Mouse (Mus musculus): ENCODE measurements around the gene Lpp. TPM values are rescaled to one million over a fixed set of nuclear protein-coding genes. Genes with fewer than 3 reads are reported as not detected.

Gene Lpp
- polyA plus RNA-seq, 1 experiment from 2014 or later, result 25.9 TPM

- H3K4me2 ChIP-seq (replicated peaks), result no peak overlapping the region
- WGBS, result 78% methylated on average over 1 of the region's 1 CpGs
These were observed 116.5 kb downstream of the Lpp start for GRCm38 (mm10) chr16:24509813-24510166.

GRCm38 (mm10) chr16:24513228-24513627, 119.9 kb downstream of the Lpp start:
- peaks cover 7% of the 10 kb centered on the region for H3K4me1 ChIP-seq
- H3K27ac ChIP-seq, result no peak overlapping the region
- no peak overlapping the region for H3K4me3 ChIP-seq
- H3K27me3 ChIP-seq, result no peaks in the 10 kb centered on the region
- WGBS, result 97% methylated on average over 4 of the region's 4 CpGs
- no peak overlapping the region for H3K4me2 ChIP-seq (replicated peaks)
- no peak for ATAC-seq (ENCODE audit: low FRiP score)
- no peak overlapping the region for H3K9ac ChIP-seq
- H3K36me3 ChIP-seq, result no peaks in the 10 kb centered on the region
- H3K9me3 ChIP-seq (replicated peaks), result no peaks in the 10 kb centered on the region

More at GRCm38 (mm10) chr16:24509813-24510166, 116.5 kb downstream of the Lpp start:
- ATAC-seq (ENCODE audit: low FRiP score), result no peak
- Histone ChIP-seq H3K4me3 (no peak overlapping the region), H3K27me3 (no peaks in the 10 kb centered on the region), H3K27ac (no peak overlapping the region), H3K9ac (no peak overlapping the region), H3K4me1 (peaks cover 12% of the 10 kb centered on the region), H3K9me3 (replicated peaks) (no peaks in the 10 kb centered on the region), H3K36me3 (no peaks in the 10 kb centered on the region)

- H3K4me3 ChIP-seq, result no peak overlapping the region
- no peak overlapping the region for H3K4me2 ChIP-seq (replicated peaks)
- H3K4me1 ChIP-seq, result 0 out of 2 replicates have a peak, but pooled peaks cover under 1% of the 10 kb centered on the region
- no peak for ATAC-seq (ENCODE audit: low FRiP score)
- WGBS, result 82% methylated on average over 11 of the region's 11 CpGs
- H3K9me3 ChIP-seq (replicated peaks), result no peaks in the 10 kb centered on the region
- no peaks in the 10 kb centered on the region for H3K27me3 ChIP-seq
- H3K9ac ChIP-seq, result no peak overlapping the region
- H3K36me3 ChIP-seq, result no peaks in the 10 kb centered on the region
- no peak overlapping the region for H3K27ac ChIP-seq
These were observed 121.8 kb downstream of the Lpp start for GRCm38 (mm10) chr16:24514802-24515727.

GRCm38 (mm10) chr16:24516993-24517392, 123.7 kb downstream of the Lpp start:
- H3K36me3 ChIP-seq, result no peaks in the 10 kb centered on the region
- ATAC-seq (ENCODE audit: low FRiP score), result no peak
- WGBS, result 86% methylated on average over 3 of the region's 3 CpGs

GRCm38 (mm10) chr16:24517501-24518042, 124.3 kb downstream of the Lpp start:
- no peak overlapping the region for H3K27ac ChIP-seq
- no peaks in the 10 kb centered on the region for H3K27me3 ChIP-seq
- H3K4me2 ChIP-seq (replicated peaks), result no peak overlapping the region
- H3K36me3 ChIP-seq, result no peaks in the 10 kb centered on the region
- ATAC-seq (ENCODE audit: low FRiP score), result no peak
- no peaks in the 10 kb centered on the region for H3K9me3 ChIP-seq (replicated peaks)
- no peaks in the 10 kb centered on the region for H3K4me1 ChIP-seq
- no peak overlapping the region for H3K9ac ChIP-seq
- H3K4me3 ChIP-seq, result no peak overlapping the region
- WGBS, result 59% methylated on average over 9 of the region's 9 CpGs

More at GRCm38 (mm10) chr16:24516993-24517392, 123.7 kb downstream of the Lpp start:
- Histone ChIP-seq H3K27ac (no peak overlapping the region), H3K9me3 (replicated peaks) (no peaks in the 10 kb centered on the region), H3K4me3 (no peak overlapping the region), H3K27me3 (no peaks in the 10 kb centered on the region), H3K4me1 (no peaks in the 10 kb centered on the region), H3K4me2 (replicated peaks) (no peak overlapping the region), H3K9ac (no peak overlapping the region)

GRCm38 (mm10) chr16:24518785-24519184, 125.5 kb downstream of the Lpp start:
- no peak overlapping the region for H3K9ac ChIP-seq
- H3K9me3 ChIP-seq (replicated peaks), result no peaks in the 10 kb centered on the region
- no peak overlapping the region for H3K4me3 ChIP-seq
- no peaks in the 10 kb centered on the region for H3K27me3 ChIP-seq
- no peaks in the 10 kb centered on the region for H3K36me3 ChIP-seq
- no peak overlapping the region for H3K4me2 ChIP-seq (replicated peaks)
- no peaks in the 10 kb centered on the region for H3K4me1 ChIP-seq
- WGBS, result 77% methylated on average over 7 of the region's 7 CpGs
- no peak overlapping the region for H3K27ac ChIP-seq
- ATAC-seq (ENCODE audit: low FRiP score), result no peak

GRCm38 (mm10) chr16:24527219-24527618, 133.9 kb downstream of the Lpp start:
- 91% methylated on average over 7 of the region's 7 CpGs for WGBS
- no peak overlapping the region for H3K4me2 ChIP-seq (replicated peaks)
- H3K4me1 ChIP-seq, result no peaks in the 10 kb centered on the region
- H3K27ac ChIP-seq, result no peak overlapping the region
- no peaks in the 10 kb centered on the region for H3K9me3 ChIP-seq (replicated peaks)
- no peaks in the 10 kb centered on the region for H3K27me3 ChIP-seq
- H3K4me3 ChIP-seq, result no peak overlapping the region
- H3K9ac ChIP-seq, result no peak overlapping the region
- no peak for ATAC-seq (ENCODE audit: low FRiP score)
- no peaks in the 10 kb centered on the region for H3K36me3 ChIP-seq

GRCm38 (mm10) chr16:24531681-24532080, 138.4 kb downstream of the Lpp start:
- Histone ChIP-seq H3K36me3 (no peaks in the 10 kb centered on the region), H3K4me3 (no peak overlapping the region), H3K27ac (no peak overlapping the region), H3K9ac (no peak overlapping the region), H3K27me3 (no peaks in the 10 kb centered on the region), H3K4me1 (no peaks in the 10 kb centered on the region), H3K4me2 (replicated peaks) (no peak overlapping the region), H3K9me3 (replicated peaks) (no peaks in the 10 kb centered on the region)
- ATAC-seq (ENCODE audit: low FRiP score), result no peak
- WGBS, result 85% methylated on average over 2 of the region's 2 CpGs

- no peak overlapping the region for H3K9ac ChIP-seq
- H3K27ac ChIP-seq, result no peak overlapping the region
- H3K4me2 ChIP-seq (replicated peaks), result no peak overlapping the region
- H3K27me3 ChIP-seq, result no peaks in the 10 kb centered on the region
- ATAC-seq (ENCODE audit: low FRiP score), result no peak
- H3K36me3 ChIP-seq, result no peaks in the 10 kb centered on the region
- no peaks in the 10 kb centered on the region for H3K4me1 ChIP-seq
- H3K9me3 ChIP-seq (replicated peaks), result no peaks in the 10 kb centered on the region
- H3K4me3 ChIP-seq, result no peak overlapping the region
- WGBS, result 87% methylated on average over 6 of the region's 6 CpGs
These were observed 141.9 kb downstream of the Lpp start for GRCm38 (mm10) chr16:24535221-24535620.

GRCm38 (mm10) chr16:24536261-24536660, 143.0 kb downstream of the Lpp start:
- H3K27ac ChIP-seq, result no peak overlapping the region
- 77% methylated on average over 7 of the region's 7 CpGs for WGBS
- no peak overlapping the region for H3K9ac ChIP-seq
- no peaks in the 10 kb centered on the region for H3K4me1 ChIP-seq
- ATAC-seq (ENCODE audit: low FRiP score), result no peak
- H3K36me3 ChIP-seq, result no peaks in the 10 kb centered on the region
- H3K4me3 ChIP-seq, result no peak overlapping the region
- H3K4me2 ChIP-seq (replicated peaks), result no peak overlapping the region
- H3K27me3 ChIP-seq, result no peaks in the 10 kb centered on the region
- no peaks in the 10 kb centered on the region for H3K9me3 ChIP-seq (replicated peaks)

- no peak for ATAC-seq (ENCODE audit: low FRiP score)
- no peaks in the 10 kb centered on the region for H3K4me1 ChIP-seq
- 86% methylated on average over 4 of the region's 4 CpGs for WGBS
These were observed 145.7 kb downstream of the Lpp start for GRCm38 (mm10) chr16:24539003-24539402.

GRCm38 (mm10) chr16:24542864-24543263, 149.6 kb downstream of the Lpp start:
- WGBS, result 93% methylated on average over 7 of the region's 7 CpGs
- Histone ChIP-seq H3K9ac (no peak overlapping the region), H3K4me1 (no peaks in the 10 kb centered on the region), H3K4me3 (no peak overlapping the region), H3K9me3 (replicated peaks) (no peaks in the 10 kb centered on the region), H3K4me2 (replicated peaks) (no peak overlapping the region), H3K36me3 (no peaks in the 10 kb centered on the region), H3K27me3 (no peaks in the 10 kb centered on the region), H3K27ac (no peak overlapping the region)
- ATAC-seq (ENCODE audit: low FRiP score), result no peak

More at GRCm38 (mm10) chr16:24539003-24539402, 145.7 kb downstream of the Lpp start:
- Histone ChIP-seq H3K4me2 (replicated peaks) (no peak overlapping the region), H3K36me3 (no peaks in the 10 kb centered on the region), H3K27me3 (no peaks in the 10 kb centered on the region), H3K4me3 (no peak overlapping the region), H3K9me3 (replicated peaks) (no peaks in the 10 kb centered on the region), H3K9ac (no peak overlapping the region), H3K27ac (no peak overlapping the region)

- Histone ChIP-seq H3K36me3 (no peaks in the 10 kb centered on the region), H3K9ac (no peak overlapping the region), H3K4me3 (no peak overlapping the region), H3K4me1 (no peaks in the 10 kb centered on the region), H3K9me3 (replicated peaks) (no peaks in the 10 kb centered on the region), H3K27ac (no peak overlapping the region), H3K27me3 (no peaks in the 10 kb centered on the region), H3K4me2 (replicated peaks) (no peak overlapping the region)
- no peak for ATAC-seq (ENCODE audit: low FRiP score)
- 92% methylated on average over 5 of the region's 5 CpGs for WGBS
These were observed 152.1 kb downstream of the Lpp start for GRCm38 (mm10) chr16:24545366-24545765.
